Mouse (Mus musculus): ENCODE measurements around the gene Ppif.

DNA sequence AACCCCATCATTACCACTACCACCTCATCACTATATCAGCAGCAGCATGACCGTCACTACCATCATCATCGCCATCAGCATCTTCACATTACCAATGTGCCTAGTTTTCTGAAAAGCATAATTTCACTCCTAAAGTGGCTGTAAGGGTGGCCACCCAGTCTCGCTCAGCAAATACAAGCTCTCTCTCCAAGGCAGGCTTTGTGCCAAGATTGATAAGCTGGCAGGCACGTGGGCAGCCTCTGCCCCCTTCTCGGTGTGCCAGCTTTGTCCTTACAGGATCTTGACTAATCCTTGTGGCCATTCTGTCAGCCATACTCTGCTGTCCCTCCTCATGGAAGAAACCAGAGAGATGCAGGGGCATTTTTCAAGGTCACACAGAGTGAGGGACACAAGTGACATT is 49.0 kb downstream of the Ppif start:
- no peak for TF ChIP-seq CTCF (IDR thresholded peaks at IDR 0.05; ENCODE audit: borderline replicate concordance, insufficient read depth, low read length)
- TF ChIP-seq POLR2A (IDR thresholded peaks at IDR 0.05; ENCODE audit: low read depth, low read length): no peak
